Mouse (Mus musculus) forebrain, embryonic 13.5 days (tissue): Measurements from ENCODE around the gene Ngly1. TPM values are rescaled to one million over a fixed set of nuclear protein-coding genes. Genes with fewer than 3 reads are reported as not detected.
"Not testable (repeated sequence)": the region's sequence is repeated elsewhere in the genome, so short reads cannot be mapped to it uniquely, and the experiment has no call there.

ENCODE experiments used
- ATAC-seq: fragments of 200-750 bp; cut with Nextera tagmentation; 2 replicates; pipeline ENCODE4 v1.8.0; 2017
- H3K27ac ChIP-seq: fragments of 300-500 bp; sonication (generic); 2 replicates; pipeline ENCODE4 v1.5.1; 2015; ENCODE audit warnings: inconsistent platforms, mild to moderate bottlenecking, moderate library complexity
- H3K27me3 ChIP-seq: fragments of 300-500 bp; sonication (generic); 2 replicates; pipeline ENCODE4 v1.6.1; 2015; ENCODE audit warnings: mild to moderate bottlenecking, inconsistent platforms
- H3K36me3 ChIP-seq: fragments of 300-500 bp; sonication (generic); 2 replicates; pipeline ENCODE4 v1.6.1; 2015; ENCODE audit warnings: mild to moderate bottlenecking, inconsistent platforms; ENCODE audit not compliant: poor library complexity, severe bottlenecking
- H3K4me1 ChIP-seq: fragments of 300-500 bp; sonication (generic); 2 replicates; pipeline ENCODE4 v1.6.1; 2015; ENCODE audit warnings: inconsistent platforms
- H3K4me2 ChIP-seq: fragments of 300-500 bp; sonication (generic); 2 replicates; pipeline ENCODE4 v1.6.1; 2015; ENCODE audit warnings: inconsistent platforms, mild to moderate bottlenecking, moderate library complexity
- H3K4me3 ChIP-seq: fragments of 300-500 bp; sonication (generic); 2 replicates; pipeline ENCODE4 v1.5.1; 2015; ENCODE audit warnings: mild to moderate bottlenecking, inconsistent platforms
- H3K9ac ChIP-seq: fragments of 300-500 bp; sonication (generic); 2 replicates; pipeline ENCODE4 v1.6.1; 2015; ENCODE audit warnings: mild to moderate bottlenecking, inconsistent platforms
- H3K9me3 ChIP-seq: fragments of 300-500 bp; sonication (generic); replicated peaks from 2 replicates; pipeline ENCODE4 v1.6.1; 2016; ENCODE audit warnings: inconsistent platforms
- WGBS: fragments of 180-500 bp; shearing (Covaris S2); methylation state at CpG from one replicate; pipeline ENCODE4 v1.1.7; 2015; 5-methylcytosine and 5-hydroxymethylcytosine counted together
- polyA plus RNA-seq: library from polyadenylated mRNA; unstranded; fragments of >200 nt; fragmentation: Nextera tagmentation; extraction: Ambion mirVana; gene quantifications from 2 replicates; pipeline ENCODE4 v1.2.1, GENCODE M21; 2015

Ngly1 gene
- polyA plus RNA-seq, 1 experiment from 2014 or later: 26.9 TPM

DNA sequence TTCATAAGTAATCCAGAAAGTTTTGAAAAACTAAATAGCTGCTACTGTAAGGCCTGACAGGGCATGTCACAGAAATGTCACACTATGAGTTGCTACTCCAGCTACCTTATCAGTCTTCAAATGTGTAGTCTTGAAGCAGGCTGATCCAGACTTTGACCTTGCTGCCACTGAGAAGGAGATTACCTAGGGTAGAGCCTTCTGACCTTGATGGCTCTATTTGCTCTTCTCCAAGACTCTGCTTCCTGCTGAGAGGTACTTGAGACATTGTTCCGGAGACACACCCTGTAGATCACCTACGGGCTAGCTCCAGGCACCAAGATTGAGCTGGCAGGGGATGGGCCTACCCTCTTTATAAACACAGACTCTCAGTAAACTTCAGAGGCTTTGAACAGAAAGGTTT lies 64.0 kb downstream of the Ngly1 start:
- not testable (repeated sequence) for ATAC-seq

DNA sequence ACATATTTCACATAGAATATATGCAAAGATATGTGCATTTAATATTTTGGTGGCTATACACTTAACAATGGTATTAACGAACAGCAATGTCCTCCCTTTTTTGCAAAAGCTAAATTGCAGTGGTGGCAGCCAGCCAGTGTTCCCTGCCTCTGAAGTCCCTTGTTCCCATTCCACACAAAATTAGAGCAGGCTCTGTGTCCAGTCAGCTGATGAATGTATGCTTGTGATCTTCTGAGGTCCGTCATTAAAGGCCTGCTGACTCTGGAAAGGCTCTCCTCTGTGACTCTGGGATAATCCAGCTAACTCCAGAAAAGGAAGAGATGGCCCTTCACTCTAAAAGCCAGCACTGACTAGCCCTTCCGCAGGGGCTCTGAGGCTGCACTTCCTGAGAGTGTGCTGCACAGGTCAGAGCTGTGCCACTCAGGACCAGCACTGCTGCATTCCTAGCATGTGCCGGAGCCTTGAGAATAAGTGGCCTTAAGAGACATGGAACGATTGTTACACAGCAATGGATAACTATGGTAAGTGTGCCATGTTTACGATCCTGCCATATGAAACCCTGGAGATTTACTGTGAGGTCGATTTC lies 64.9 kb downstream of the Ngly1 start:
- no peak overlapping the region; the same call in 1 of the 2 replicates for H3K27ac ChIP-seq
- 68% methylated on average over 7 of the region's 7 CpGs for WGBS
- ATAC-seq: peak; percentile 63; the same call in 1 of the 2 replicates
- no peak overlapping the region for H3K9ac ChIP-seq
- H3K4me1 ChIP-seq: peaks cover 8% of the 10 kb centered on the region
- no peaks in the 10 kb centered on the region for H3K36me3 ChIP-seq
- no peak overlapping the region for H3K4me2 ChIP-seq
- H3K27me3 ChIP-seq: no peaks in the 10 kb centered on the region
- no peaks in the 10 kb centered on the region for H3K9me3 ChIP-seq
- no peak overlapping the region for H3K4me3 ChIP-seq

More for the DNA sequence above, 64.0 kb downstream of the Ngly1 start:
- not testable (repeated sequence) for H3K4me3 ChIP-seq, H3K36me3 ChIP-seq, H3K9me3 ChIP-seq, H3K4me2 ChIP-seq, H3K9ac ChIP-seq, H3K27ac ChIP-seq, H3K4me1 ChIP-seq, H3K27me3 ChIP-seq
- 72% methylated on average over 2 of the region's 2 CpGs for WGBS

DNA sequence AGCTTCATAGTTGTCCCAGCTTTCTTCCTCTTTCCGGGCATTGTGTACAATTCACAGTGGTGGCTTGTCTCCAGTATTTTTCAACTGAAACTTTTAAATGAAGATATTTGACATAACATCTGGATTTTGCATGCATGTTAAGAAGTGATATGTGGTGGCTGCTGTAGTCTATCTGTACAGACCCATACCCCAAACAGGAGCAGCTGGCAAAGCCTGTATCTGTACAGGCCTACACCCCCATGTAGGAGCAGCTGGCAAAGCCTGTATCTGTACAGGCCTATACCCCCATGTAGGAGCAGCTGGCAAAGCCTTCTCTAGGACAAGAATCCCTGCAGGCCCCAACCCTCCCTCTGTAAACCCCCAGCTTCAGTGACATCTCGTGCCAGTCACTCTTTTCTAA lies 65.8 kb downstream of the Ngly1 start:
- peak; percentile 43; the same call in 1 of the 2 replicates for ATAC-seq
- 88% methylated on average over 2 of the region's 2 CpGs for WGBS

DNA sequence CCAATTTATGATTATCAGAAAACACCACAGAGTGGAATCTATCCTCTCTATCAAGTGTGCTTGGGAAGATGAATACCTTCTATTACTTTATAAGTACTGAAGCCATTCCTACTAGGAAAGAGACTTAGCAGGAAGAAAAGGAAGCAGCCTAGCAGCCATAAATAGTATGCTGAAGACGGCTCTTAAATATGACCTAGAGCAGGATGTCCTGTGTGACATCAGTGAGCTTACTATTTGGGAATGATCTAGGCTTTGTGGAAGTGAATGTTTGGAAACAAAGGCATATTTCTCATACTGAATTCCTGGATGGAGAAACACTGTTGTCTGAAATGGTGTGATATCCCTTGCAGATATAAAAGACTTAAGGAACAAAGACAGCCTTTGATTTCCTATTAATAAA lies 67.6 kb downstream of the Ngly1 start:
- H3K9ac ChIP-seq: no peak overlapping the region
- H3K4me3 ChIP-seq: no peak overlapping the region
- H3K36me3 ChIP-seq: no peaks in the 10 kb centered on the region
- H3K4me2 ChIP-seq: no peak overlapping the region
- peaks cover 5% of the 10 kb centered on the region; the same call in 1 of the 2 replicates for H3K4me1 ChIP-seq
- H3K27ac ChIP-seq: no peak overlapping the region
- no peak for ATAC-seq
- 81% methylated on average over 1 of the region's 1 CpGs for WGBS
- no peaks in the 10 kb centered on the region for H3K9me3 ChIP-seq
- H3K27me3 ChIP-seq: no peaks in the 10 kb centered on the region

More for the DNA sequence above, 65.8 kb downstream of the Ngly1 start:
- H3K4me3 ChIP-seq: no peak overlapping the region
- H3K27ac ChIP-seq: no peak overlapping the region
- H3K4me2 ChIP-seq: no peak overlapping the region
- H3K36me3 ChIP-seq: no peaks in the 10 kb centered on the region
- H3K9me3 ChIP-seq: no peaks in the 10 kb centered on the region
- H3K27me3 ChIP-seq: no peaks in the 10 kb centered on the region
- no peak overlapping the region for H3K9ac ChIP-seq
- H3K4me1 ChIP-seq: peaks cover 8% of the 10 kb centered on the region

DNA sequence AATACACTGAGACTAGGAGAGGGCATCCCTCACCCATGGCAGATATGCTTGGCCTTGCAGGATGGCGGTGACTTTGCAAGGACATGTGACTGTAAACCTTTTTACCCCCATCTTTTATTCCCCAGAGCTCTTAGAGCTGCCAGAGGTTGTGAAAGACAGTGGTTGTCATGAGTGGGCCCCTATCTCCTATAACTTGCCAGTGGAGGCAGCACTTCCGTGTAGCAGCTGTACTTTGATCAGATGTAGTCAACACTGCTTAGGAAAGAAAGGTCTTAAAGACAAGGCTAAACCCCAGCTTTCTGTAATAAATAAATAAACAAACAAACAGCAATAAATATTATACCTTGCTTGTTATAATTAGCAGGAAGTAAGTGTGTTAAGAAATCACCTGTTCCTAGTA lies 70.7 kb downstream of the Ngly1 start:
- H3K4me1 ChIP-seq: no peaks in the 10 kb centered on the region
- 84% methylated on average over 2 of the region's 2 CpGs for WGBS
- no peak overlapping the region for H3K4me2 ChIP-seq
- H3K9me3 ChIP-seq: no peaks in the 10 kb centered on the region
- ATAC-seq: no peak
- no peaks in the 10 kb centered on the region for H3K27me3 ChIP-seq
- H3K27ac ChIP-seq: no peak overlapping the region
- no peak overlapping the region for H3K4me3 ChIP-seq
- no peak overlapping the region for H3K9ac ChIP-seq
- H3K36me3 ChIP-seq: no peaks in the 10 kb centered on the region

DNA sequence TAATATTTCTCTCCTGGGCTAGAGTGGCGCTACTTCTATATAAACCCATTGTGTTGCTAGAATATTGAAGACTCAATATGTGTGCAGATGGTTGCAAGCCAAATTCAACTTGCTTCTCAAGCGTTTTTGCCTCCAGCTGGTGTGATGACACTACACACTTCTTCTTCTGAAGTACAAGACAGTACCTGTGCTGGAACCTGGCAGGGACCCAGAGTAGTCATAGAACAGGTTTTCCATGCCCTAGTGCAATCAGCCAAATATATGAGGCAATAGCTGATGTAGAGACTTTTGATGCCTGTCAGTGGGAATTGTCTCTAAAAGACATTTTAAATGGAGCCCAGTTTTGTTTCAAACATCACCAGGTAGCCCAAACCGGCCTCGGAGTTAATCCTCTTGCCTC lies 75.3 kb downstream of the Ngly1 start:
- ATAC-seq: no peak
- Histone ChIP-seq H3K27me3 (no peaks in the 10 kb centered on the region), H3K4me3 (no peak overlapping the region), H3K27ac (no peak overlapping the region), H3K9me3 (no peaks in the 10 kb centered on the region), H3K4me2 (no peak overlapping the region), H3K36me3 (no peaks in the 10 kb centered on the region), H3K4me1 (peaks cover 9% of the 10 kb centered on the region; the same call in 1 of the 2 replicates), H3K9ac (no peak overlapping the region)
- WGBS: 84% methylated on average over 4 of the region's 4 CpGs

DNA sequence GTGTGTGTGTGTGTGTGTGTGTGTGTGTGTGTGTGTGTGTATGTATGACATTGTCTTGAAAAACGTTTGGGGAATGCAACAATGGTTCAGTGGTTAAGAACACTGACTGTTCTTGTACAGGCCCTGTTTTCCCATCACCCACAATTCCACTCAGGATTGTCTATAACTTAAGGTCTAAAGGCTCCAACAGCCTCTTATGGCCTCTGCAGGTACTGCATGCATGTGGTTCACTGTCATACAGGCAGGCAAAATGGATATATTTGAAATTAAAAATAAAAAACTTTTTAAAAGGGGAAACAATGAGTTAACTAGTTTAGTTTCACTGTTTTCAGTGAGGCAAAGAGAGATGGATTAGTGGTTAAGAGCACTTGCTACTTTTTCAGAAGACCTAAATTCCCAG lies 76.1 kb downstream of the Ngly1 start:
- ATAC-seq: no peak
- Histone ChIP-seq H3K36me3 (no peaks in the 10 kb centered on the region), H3K27me3 (no peaks in the 10 kb centered on the region)

DNA sequence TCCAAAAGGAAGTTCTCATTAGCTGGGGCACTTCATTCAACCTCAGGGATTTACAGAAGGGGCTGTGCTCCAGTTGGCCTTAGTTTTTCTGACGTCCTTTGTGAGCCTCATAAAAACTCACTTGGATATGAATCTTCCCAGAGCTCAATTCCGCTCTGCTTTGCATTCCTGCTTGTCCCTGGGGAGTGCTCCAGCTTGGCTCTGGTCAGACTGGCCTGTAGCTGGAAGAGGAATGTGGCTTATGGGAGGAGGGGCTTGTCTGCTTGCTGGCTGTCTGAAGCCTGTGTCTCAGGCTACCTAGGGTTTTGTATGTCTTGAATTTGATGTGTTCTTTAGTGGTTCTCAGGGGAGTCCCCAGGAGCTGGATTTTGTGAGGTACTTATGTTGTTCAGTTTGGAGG lies 79.5 kb downstream of the Ngly1 start:
- no peak; the same call in 1 of the 2 replicates for ATAC-seq
- Histone ChIP-seq H3K27me3 (no peaks in the 10 kb centered on the region), H3K36me3 (no peaks in the 10 kb centered on the region)

More for the DNA sequence above, 76.1 kb downstream of the Ngly1 start:
- Histone ChIP-seq H3K4me1 (peaks cover 9% of the 10 kb centered on the region; the same call in 1 of the 2 replicates), H3K4me3 (no peak overlapping the region), H3K27ac (no peak overlapping the region), H3K4me2 (no peak overlapping the region), H3K9ac (no peak overlapping the region), H3K9me3 (no peaks in the 10 kb centered on the region)
- 31% methylated on average over 1 of the region's 1 CpGs for WGBS

DNA sequence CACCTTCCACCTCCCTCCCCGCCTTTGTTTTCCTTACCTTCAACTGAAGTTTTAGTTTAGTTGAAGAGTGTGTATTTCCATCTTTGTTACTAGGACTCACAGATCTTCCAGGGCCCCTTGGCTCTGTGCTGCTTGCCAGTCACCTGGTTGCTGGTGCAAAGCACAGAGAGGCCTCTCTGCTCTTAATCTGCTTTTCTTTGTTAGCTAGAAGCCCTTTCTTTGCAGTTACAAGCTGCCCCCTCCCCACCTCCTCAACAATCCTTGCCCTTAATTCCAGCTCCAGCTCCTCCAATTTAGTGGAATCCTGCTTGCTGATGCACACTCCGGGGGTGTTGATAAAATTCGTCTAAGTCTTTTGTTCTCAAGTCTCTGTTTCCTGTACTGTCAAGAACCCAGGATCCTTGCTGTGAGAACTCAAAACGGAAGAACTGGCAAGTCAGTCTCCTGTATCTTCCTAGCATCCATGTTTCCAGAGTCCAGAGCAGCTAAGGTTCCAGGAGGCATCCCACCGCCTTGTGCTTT lies 79.9 kb downstream of the Ngly1 start:
- Histone ChIP-seq H3K4me3 (no peak overlapping the region), H3K9ac (no peak overlapping the region), H3K27me3 (no peaks in the 10 kb centered on the region), H3K27ac (no peak overlapping the region), H3K36me3 (no peaks in the 10 kb centered on the region), H3K4me2 (no peak overlapping the region), H3K9me3 (no peaks in the 10 kb centered on the region), H3K4me1 (peaks cover 9% of the 10 kb centered on the region; the same call in 1 of the 2 replicates)
- 10% methylated on average over 5 of the region's 5 CpGs for WGBS
- ATAC-seq: no peak

More for the DNA sequence above, 79.5 kb downstream of the Ngly1 start:
- no peaks in the 10 kb centered on the region for H3K9me3 ChIP-seq
- H3K4me1 ChIP-seq: peaks cover 9% of the 10 kb centered on the region; the same call in 1 of the 2 replicates
- H3K4me2 ChIP-seq: no peak overlapping the region
- H3K9ac ChIP-seq: no peak overlapping the region
- no peak overlapping the region for H3K4me3 ChIP-seq
- H3K27ac ChIP-seq: no peak overlapping the region
- WGBS: 7% methylated on average over 2 of the region's 2 CpGs

DNA sequence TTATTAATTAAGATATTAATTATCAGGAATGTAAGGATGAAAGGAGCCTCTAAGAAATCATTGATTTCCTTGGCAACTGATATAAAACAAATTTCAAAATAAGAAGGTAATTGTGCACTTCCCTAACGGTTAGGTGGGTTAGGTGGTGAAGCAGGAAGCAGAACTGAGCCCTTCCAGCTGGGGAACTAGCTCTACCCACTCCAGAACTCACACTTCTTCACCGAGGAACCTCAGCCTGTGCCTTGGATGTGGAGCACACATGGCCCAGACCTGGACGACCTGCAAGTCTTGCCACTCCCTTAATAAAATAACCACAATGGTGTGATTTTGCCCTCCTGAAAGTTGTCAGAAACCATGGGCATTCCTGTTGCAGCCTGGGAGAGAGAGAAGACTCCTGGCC lies 80.7 kb downstream of the Ngly1 start:
- 78% methylated on average over 3 of the region's 3 CpGs for WGBS
- ATAC-seq: no peak
- peaks cover 9% of the 10 kb centered on the region; the same call in 1 of the 2 replicates for H3K4me1 ChIP-seq

DNA sequence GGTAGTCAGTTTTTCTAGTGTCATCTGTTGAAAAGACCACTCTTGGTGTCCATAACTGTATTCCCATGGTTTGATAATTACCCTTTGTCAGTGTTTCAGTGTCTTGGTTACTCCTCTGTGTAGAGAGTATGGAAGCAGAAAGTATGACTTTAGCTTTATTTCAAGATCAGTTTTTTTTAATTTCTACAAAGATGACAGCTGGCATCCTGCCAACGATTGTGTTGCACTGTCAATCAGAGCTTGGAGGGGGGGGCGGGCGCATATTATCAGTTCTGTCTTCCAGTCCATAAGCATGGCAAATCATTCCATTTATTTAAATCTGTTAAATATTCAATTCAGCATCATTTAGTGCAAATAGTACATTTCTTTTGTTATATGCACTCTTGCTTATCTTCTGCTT lies 85.2 kb downstream of the Ngly1 start:
- H3K9ac ChIP-seq: no peak overlapping the region
- ATAC-seq: no peak
- no peak overlapping the region for H3K27ac ChIP-seq
- H3K4me1 ChIP-seq: 0 out of 2 replicates have a peak, but pooled peaks cover under 1% of the 10 kb centered on the region
- WGBS: 90% methylated on average over 3 of the region's 3 CpGs
- no peaks in the 10 kb centered on the region for H3K27me3 ChIP-seq
- no peak overlapping the region for H3K4me2 ChIP-seq
- no peaks in the 10 kb centered on the region for H3K36me3 ChIP-seq
- no peak overlapping the region for H3K4me3 ChIP-seq
- no peaks in the 10 kb centered on the region for H3K9me3 ChIP-seq

More for the DNA sequence above, 80.7 kb downstream of the Ngly1 start:
- Histone ChIP-seq H3K4me3 (no peak overlapping the region), H3K27me3 (no peaks in the 10 kb centered on the region), H3K9me3 (no peaks in the 10 kb centered on the region), H3K4me2 (no peak overlapping the region), H3K27ac (no peak overlapping the region), H3K36me3 (no peaks in the 10 kb centered on the region), H3K9ac (no peak overlapping the region)

DNA sequence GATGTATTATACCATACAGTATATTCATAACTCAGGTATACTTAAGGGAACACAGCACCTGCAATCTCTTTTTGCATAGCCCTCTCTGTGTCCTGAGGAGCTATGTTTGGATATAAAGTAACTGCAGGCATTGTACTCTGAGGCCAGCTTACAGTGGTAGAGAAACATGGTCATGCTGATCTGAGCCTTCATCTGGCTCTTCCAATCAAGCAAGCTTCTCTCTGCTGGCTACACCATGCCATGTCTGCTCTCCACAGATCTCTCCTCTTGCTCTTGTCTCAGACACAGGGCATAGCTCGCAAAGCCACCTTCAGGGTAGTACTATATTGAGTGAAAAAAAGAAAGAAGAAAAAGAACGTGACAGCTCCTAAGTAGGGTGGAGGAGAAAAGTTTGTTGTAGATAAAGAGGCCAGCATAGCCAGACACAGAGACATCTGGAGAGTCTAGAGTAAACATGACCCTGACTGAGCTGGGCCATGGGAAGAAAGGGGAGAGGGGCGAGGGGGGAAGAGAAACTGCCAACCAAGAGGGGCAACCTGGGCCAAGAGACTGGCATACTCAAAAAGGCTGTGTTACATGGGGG lies 86.8 kb downstream of the Ngly1 start:
- Histone ChIP-seq H3K4me3 (no peak overlapping the region), H3K4me2 (no peak overlapping the region), H3K27ac (no peak overlapping the region), H3K27me3 (no peaks in the 10 kb centered on the region), H3K9ac (no peak overlapping the region), H3K9me3 (no peaks in the 10 kb centered on the region), H3K4me1 (no peaks in the 10 kb centered on the region), H3K36me3 (no peaks in the 10 kb centered on the region)
- no peak for ATAC-seq
- 87% methylated on average over 3 of the region's 3 CpGs for WGBS
